9 mouse cellular contexts compared by ENCODE assay signal in genomic region chr7:91442447-91443376, GRCm38 (mm10).
DNase-seq lines count a peak whose midpoint lies in the region; ATAC-seq lines count a peak whose summit lies in the region.
"Had no signal": no experiment of that assay in that cellular context is flagged by ENCODE, and none has a peak within 500 bp of the region (broad histone marks: within the 10 kb centered on the region; RNA-seq: fewer than 3 reads in every experiment).

No protein-coding gene starts in this region.

- H3K4me2 ChIP-seq in midbrain, embryonic 15.5 days = peak overlapping the region; percentile 6; the same call in 1 of the 2 replicates
- H3K4me2 ChIP-seq: stomach, embryonic 15.5 days had no signal

- H3K9ac ChIP-seq in midbrain, embryonic 15.5 days = no peak overlapping the region
- H3K9ac ChIP-seq: stomach, embryonic 15.5 days had no signal

- intact Hi-C loops in heart, postnatal 36 days (cut with DNase I) = no loop called here

- WGBS in hindbrain, embryonic 10.5 days = 64% methylated on average over 11 of the region's 11 CpGs
- 45% methylated on average over 11 of the region's 11 CpGs for WGBS in midbrain, embryonic 15.5 days

- peak overlapping the region; percentile 16; the same call in 1 of the 2 replicates for H3K27ac ChIP-seq in hindbrain, embryonic 10.5 days
- H3K27ac ChIP-seq in midbrain, embryonic 15.5 days = peak overlapping the region; percentile 78
- H3K27ac ChIP-seq: stomach, embryonic 15.5 days had no signal

- no peaks in the 10 kb centered on the region for H3K36me3 ChIP-seq in hindbrain, embryonic 10.5 days
- no peaks in the 10 kb centered on the region for H3K36me3 ChIP-seq in midbrain, embryonic 15.5 days (replicated peaks)
- H3K36me3 ChIP-seq: stomach, embryonic 15.5 days had no signal

- no peaks in the 10 kb centered on the region for H3K9me3 ChIP-seq in hindbrain, embryonic 10.5 days
- no peaks in the 10 kb centered on the region for H3K9me3 ChIP-seq in midbrain, embryonic 15.5 days
- H3K9me3 ChIP-seq: stomach, embryonic 15.5 days had no signal

- DNase-seq in layer of hippocampus, adult 8-10 months (ENCODE audit: low spot score in 2 of 2) = peak; percentile 46 to 57
- DNase-seq in layer of hippocampus, adult 9-10 months (ENCODE audit: low spot score) = no peak
- no peak for DNase-seq in hindbrain, embryonic 10.5 days (ENCODE audit: low spot score)
- peak; percentile 89 for DNase-seq in telencephalon, adult 2 months (ENCODE audit: low read depth, low spot score)
- no peak for DNase-seq in thymus, postnatal 25 days
- no peak for DNase-seq in heart, adult 11 months
- DNase-seq in heart, postnatal 36 days = no peak

- ATAC-seq in midbrain, embryonic 15.5 days (replicated peaks) = peak; percentile 88

- no peak overlapping the region for H3K4me3 ChIP-seq in hindbrain, embryonic 10.5 days
- no peak overlapping the region for H3K4me3 ChIP-seq in midbrain, embryonic 15.5 days
- H3K4me3 ChIP-seq: stomach, embryonic 15.5 days had no signal

- peaks cover 10% of the 10 kb centered on the region for H3K4me1 ChIP-seq in hindbrain, embryonic 10.5 days (replicated peaks)
- peaks cover 13% of the 10 kb centered on the region for H3K4me1 ChIP-seq in midbrain, embryonic 15.5 days
- H3K4me1 ChIP-seq: stomach, embryonic 15.5 days had no signal

- H3K27me3 ChIP-seq in hindbrain, embryonic 10.5 days (ENCODE audit: insufficient read depth, poor library complexity, severe bottlenecking) = no peaks in the 10 kb centered on the region
- no peaks in the 10 kb centered on the region for H3K27me3 ChIP-seq in midbrain, embryonic 15.5 days (replicated peaks)
- H3K27me3 ChIP-seq: stomach, embryonic 15.5 days had no signal

Comparison
In these comparisons a context has a peak if more than half of its experiments do, and no peak if none do; other contexts are left out.
1. DNase-seq: peak in layer of hippocampus, adult 8-10 months (2 of 2) and telencephalon, adult 2 months (single experiment); none in layer of hippocampus, adult 9-10 months (single experiment), hindbrain, embryonic 10.5 days (single experiment), thymus, postnatal 25 days (single experiment), heart, adult 11 months (single experiment) and heart, postnatal 36 days (0 of 2).